Mouse (Mus musculus) lung, adult 2 months (tissue): ENCODE measurements at regions not wholly inside any gene's neighbourhood (a gene's known extent, or its start where the extent isn't known, plus 50 kb on each side); places are given as distances from the start of the nearest gene placed in this dataset.

ENCODE experiments used
- CTCF ChIP-seq: fragments of 200-500 bp; IDR thresholded peaks from 2 replicates; pipeline ENCODE4 v1.5.1; 2011; ENCODE audit warnings: mild to moderate bottlenecking, low read length, control low read depth; ENCODE audit not compliant: insufficient read depth
- POLR2A ChIP-seq: fragments of 200-500 bp; IDR thresholded peaks from 2 replicates; pipeline ENCODE4 v1.6.1; 2011; ENCODE audit warnings: low read depth, mild to moderate bottlenecking, control low read depth, low read length, borderline replicate concordance; ENCODE audit errors: extremely low read depth

GRCm38 (mm10) chr14:73750790-73751189 lies 89.8 kb downstream of the Gm21750 start:
- TF ChIP-seq CTCF (no peak), POLR2A (no peak)
